Mouse (Mus musculus): Measurements from ENCODE around the gene Prss23. TPM values are rescaled to one million over a fixed set of nuclear protein-coding genes. Genes with fewer than 3 reads are reported as not detected.

The Prss23 gene
- total and polyA plus RNA-seq, 3 experiments = 0.16 TPM; not detected in 2

DNA sequence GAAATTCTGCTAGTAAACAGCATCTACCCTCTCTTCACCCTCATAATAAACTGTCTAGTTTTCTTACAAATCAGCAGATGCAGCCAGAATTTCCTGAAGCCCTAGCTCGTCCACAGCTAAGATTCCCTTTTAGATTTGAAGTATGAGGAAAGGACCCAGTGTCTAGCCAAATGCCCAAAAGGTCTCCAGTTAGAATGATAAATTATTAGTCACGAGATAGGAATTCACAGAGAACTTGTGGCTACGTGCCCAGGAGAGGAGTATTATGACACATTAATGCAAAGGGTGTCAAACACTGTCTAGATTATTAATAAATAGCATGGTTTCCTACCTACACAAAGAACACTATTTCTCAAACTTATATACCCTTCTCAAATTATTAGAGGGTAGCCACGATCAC lies 32.6 kb upstream of the Prss23 start:
- no peaks in the 10 kb centered on the region for H3K4me1 ChIP-seq (ENCODE audit: insufficient read depth, low read depth, low read length)
- no peak for DNase-seq (ENCODE audit: low spot score)
- TF ChIP-seq POLR2AphosphoS5 (IDR thresholded peaks at IDR 0.05; ENCODE audit: insufficient replicate concordance, low read depth, low read length) = no peak
- no peak for TF ChIP-seq GATA1 (IDR thresholded peaks at IDR 0.05; ENCODE audit: borderline replicate concordance, low read length)
- TF ChIP-seq CTCF (IDR thresholded peaks at IDR 0.05; ENCODE audit: low read depth, low read length) = no peak
- TF ChIP-seq TAL1 (conservative IDR thresholded peaks at IDR 0.05; ENCODE audit: low read depth, low read length) = no peak
- no peak for TF ChIP-seq GATA2 (IDR thresholded peaks at IDR 0.05; ENCODE audit: borderline replicate concordance, low read depth, low read length)

DNA sequence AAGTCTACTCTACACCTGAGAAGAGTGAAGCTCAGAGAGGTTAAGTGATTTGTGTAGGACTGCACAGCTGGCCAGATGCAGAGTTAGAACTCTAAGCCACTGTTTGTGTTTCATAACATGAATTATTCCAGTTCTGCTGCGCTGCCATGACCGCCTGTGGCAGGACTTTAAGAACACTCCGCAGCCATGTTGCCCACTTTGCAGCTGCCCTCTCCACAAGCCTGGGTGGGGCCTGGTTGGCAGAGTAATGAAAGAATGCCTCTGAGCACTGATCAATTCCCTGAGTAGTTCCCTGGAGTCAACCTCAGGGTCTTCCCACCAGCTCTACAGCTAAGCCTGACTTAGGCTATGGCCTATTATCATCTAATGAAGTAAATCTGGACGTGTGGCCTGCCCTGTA lies 32.1 kb upstream of the Prss23 start:
- no peak for TF ChIP-seq CTCF (IDR thresholded peaks at IDR 0.05; ENCODE audit: low read depth, low read length)
- no peak for TF ChIP-seq GATA1 (IDR thresholded peaks at IDR 0.05; ENCODE audit: borderline replicate concordance, low read length)
- no peak for TF ChIP-seq TAL1 (conservative IDR thresholded peaks at IDR 0.05; ENCODE audit: low read depth, low read length)
- TF ChIP-seq GATA2 (IDR thresholded peaks at IDR 0.05; ENCODE audit: borderline replicate concordance, low read depth, low read length) = no peak
- no peak for TF ChIP-seq POLR2AphosphoS5 (IDR thresholded peaks at IDR 0.05; ENCODE audit: insufficient replicate concordance, low read depth, low read length)
- no peaks in the 10 kb centered on the region for H3K9me3 ChIP-seq (replicated peaks)
- DNase-seq (ENCODE audit: low spot score) (no peak), ATAC-seq (ENCODE audit: extremely low read depth, insufficient number of reproducible peaks, low FRiP score, poor library complexity, severe bottlenecking) (no peak)
- H3K27me3 ChIP-seq (ENCODE audit: insufficient read depth, low read length) = no peaks in the 10 kb centered on the region
- H3K36me3 ChIP-seq (replicated peaks) = no peaks in the 10 kb centered on the region
- H3K4me1 ChIP-seq (ENCODE audit: insufficient read depth, low read depth, low read length) = no peaks in the 10 kb centered on the region
- H3K4me3 ChIP-seq (ENCODE audit: low read depth, low read length) = no peak overlapping the region

More for the DNA sequence above, 32.6 kb upstream of the Prss23 start:
- H3K27me3 ChIP-seq (ENCODE audit: insufficient read depth, low read length) = no peaks in the 10 kb centered on the region
- no peaks in the 10 kb centered on the region for H3K36me3 ChIP-seq (replicated peaks)
- H3K9me3 ChIP-seq (replicated peaks) = no peaks in the 10 kb centered on the region
- H3K4me3 ChIP-seq (ENCODE audit: low read depth, low read length) = no peak overlapping the region
- no peak for ATAC-seq (ENCODE audit: extremely low read depth, insufficient number of reproducible peaks, low FRiP score, poor library complexity, severe bottlenecking)

- no peaks in the 10 kb centered on the region for H3K9me3 ChIP-seq (replicated peaks)
- ATAC-seq (ENCODE audit: extremely low read depth, insufficient number of reproducible peaks, low FRiP score, poor library complexity, severe bottlenecking) (no peak), DNase-seq (ENCODE audit: low spot score) (no peak)
- no peaks in the 10 kb centered on the region for H3K27me3 ChIP-seq (ENCODE audit: insufficient read depth, low read length)
- no peaks in the 10 kb centered on the region for H3K36me3 ChIP-seq (replicated peaks)
- H3K4me1 ChIP-seq (ENCODE audit: insufficient read depth, low read depth, low read length) = no peaks in the 10 kb centered on the region
- H3K4me3 ChIP-seq (ENCODE audit: low read depth, low read length) = no peak overlapping the region
- TF ChIP-seq CTCF (IDR thresholded peaks at IDR 0.05; ENCODE audit: low read depth, low read length) (no peak), POLR2AphosphoS5 (IDR thresholded peaks at IDR 0.05; ENCODE audit: insufficient replicate concordance, low read depth, low read length) (no peak), TAL1 (conservative IDR thresholded peaks at IDR 0.05; ENCODE audit: low read depth, low read length) (no peak), GATA1 (IDR thresholded peaks at IDR 0.05; ENCODE audit: borderline replicate concordance, low read length) (no peak), GATA2 (IDR thresholded peaks at IDR 0.05; ENCODE audit: borderline replicate concordance, low read depth, low read length) (no peak)
These were observed 31.6 kb upstream of the Prss23 start for GRCm38 (mm10) chr7:89558446-89559039.

GRCm38 (mm10) chr7:89557056-89557455 lies 30.1 kb upstream of the Prss23 start:
- Histone ChIP-seq H3K4me1 (ENCODE audit: insufficient read depth, low read depth, low read length) (no peaks in the 10 kb centered on the region), H3K4me3 (ENCODE audit: low read depth, low read length) (no peak overlapping the region), H3K36me3 (replicated peaks) (no peaks in the 10 kb centered on the region), H3K9me3 (replicated peaks) (no peaks in the 10 kb centered on the region), H3K27me3 (ENCODE audit: insufficient read depth, low read length) (no peaks in the 10 kb centered on the region)
- no peak for TF ChIP-seq GATA2 (IDR thresholded peaks at IDR 0.05; ENCODE audit: borderline replicate concordance, low read depth, low read length)
- TF ChIP-seq TAL1 (conservative IDR thresholded peaks at IDR 0.05; ENCODE audit: low read depth, low read length) = no peak
- no peak for TF ChIP-seq CTCF (IDR thresholded peaks at IDR 0.05; ENCODE audit: low read depth, low read length)
- no peak for TF ChIP-seq GATA1 (IDR thresholded peaks at IDR 0.05; ENCODE audit: borderline replicate concordance, low read length)
- TF ChIP-seq POLR2AphosphoS5 (IDR thresholded peaks at IDR 0.05; ENCODE audit: insufficient replicate concordance, low read depth, low read length) = no peak
- ATAC-seq (ENCODE audit: extremely low read depth, insufficient number of reproducible peaks, low FRiP score, poor library complexity, severe bottlenecking) = no peak
- DNase-seq (ENCODE audit: low spot score) = no peak

DNA sequence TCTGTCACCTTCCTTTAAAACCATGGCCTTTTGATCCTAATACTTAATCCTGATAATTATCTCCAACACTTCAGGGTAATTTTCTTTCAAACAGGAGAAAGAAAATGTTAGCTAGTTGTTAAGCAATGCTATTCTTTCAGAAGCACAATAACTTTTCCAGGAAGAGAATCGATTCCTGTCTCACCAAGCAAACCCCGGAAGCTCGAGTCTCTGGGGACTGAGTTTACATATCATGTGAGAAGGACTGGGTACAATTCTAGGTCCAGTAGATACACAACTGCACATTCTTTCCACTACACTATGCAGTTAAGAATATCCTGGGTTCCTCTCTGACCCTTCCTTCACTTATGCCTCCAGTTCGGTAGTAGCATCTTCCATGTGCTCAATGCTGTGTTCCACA lies 29.7 kb upstream of the Prss23 start:
- no peaks in the 10 kb centered on the region for H3K27me3 ChIP-seq (ENCODE audit: insufficient read depth, low read length)
- no peaks in the 10 kb centered on the region for H3K36me3 ChIP-seq (replicated peaks)
- H3K4me1 ChIP-seq (ENCODE audit: insufficient read depth, low read depth, low read length) = no peaks in the 10 kb centered on the region
- no peak for TF ChIP-seq GATA2 (IDR thresholded peaks at IDR 0.05; ENCODE audit: borderline replicate concordance, low read depth, low read length)
- no peak for TF ChIP-seq CTCF (IDR thresholded peaks at IDR 0.05; ENCODE audit: low read depth, low read length)
- no peak for TF ChIP-seq POLR2AphosphoS5 (IDR thresholded peaks at IDR 0.05; ENCODE audit: insufficient replicate concordance, low read depth, low read length)
- no peak for TF ChIP-seq GATA1 (IDR thresholded peaks at IDR 0.05; ENCODE audit: borderline replicate concordance, low read length)
- no peak for TF ChIP-seq TAL1 (conservative IDR thresholded peaks at IDR 0.05; ENCODE audit: low read depth, low read length)
- no peaks in the 10 kb centered on the region for H3K9me3 ChIP-seq (replicated peaks)
- no peak for ATAC-seq (ENCODE audit: extremely low read depth, insufficient number of reproducible peaks, low FRiP score, poor library complexity, severe bottlenecking)
- DNase-seq (ENCODE audit: low spot score) = no peak
- no peak overlapping the region for H3K4me3 ChIP-seq (ENCODE audit: low read depth, low read length)

DNA sequence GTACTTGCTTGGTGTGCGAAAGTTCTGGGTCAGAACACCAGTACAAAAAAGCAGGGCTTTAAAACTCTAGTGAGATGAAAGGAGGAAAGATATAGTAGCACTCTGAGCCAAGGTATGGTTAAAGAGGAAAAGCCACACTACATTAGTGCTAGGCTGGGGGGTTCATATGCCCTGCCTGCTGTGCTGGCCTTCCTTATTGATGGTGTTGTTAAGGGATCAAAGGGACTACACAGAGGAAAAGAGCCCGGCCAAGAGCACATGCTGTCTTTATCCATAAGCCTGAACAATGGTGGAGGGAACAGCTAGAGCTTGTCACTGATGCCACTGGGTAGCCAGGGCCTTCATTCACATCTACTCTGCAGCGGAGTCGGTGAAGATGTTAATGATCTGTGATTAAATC lies 28.2 kb upstream of the Prss23 start:
- TF ChIP-seq TAL1 (conservative IDR thresholded peaks at IDR 0.05; ENCODE audit: low read depth, low read length) (no peak), POLR2AphosphoS5 (IDR thresholded peaks at IDR 0.05; ENCODE audit: insufficient replicate concordance, low read depth, low read length) (no peak), GATA1 (IDR thresholded peaks at IDR 0.05; ENCODE audit: borderline replicate concordance, low read length) (no peak), GATA2 (IDR thresholded peaks at IDR 0.05; ENCODE audit: borderline replicate concordance, low read depth, low read length) (no peak), CTCF (IDR thresholded peaks at IDR 0.05; ENCODE audit: low read depth, low read length) (no peak)
- H3K36me3 ChIP-seq (replicated peaks) = no peaks in the 10 kb centered on the region
- no peak for ATAC-seq (ENCODE audit: extremely low read depth, insufficient number of reproducible peaks, low FRiP score, poor library complexity, severe bottlenecking)
- H3K27me3 ChIP-seq (ENCODE audit: insufficient read depth, low read length) = no peaks in the 10 kb centered on the region
- no peaks in the 10 kb centered on the region for H3K4me1 ChIP-seq (ENCODE audit: insufficient read depth, low read depth, low read length)
- no peak for DNase-seq (ENCODE audit: low spot score)
- H3K4me3 ChIP-seq (ENCODE audit: low read depth, low read length) = no peak overlapping the region
- no peaks in the 10 kb centered on the region for H3K9me3 ChIP-seq (replicated peaks)
